Mouse (Mus musculus) adrenal gland, postnatal 14 days (tissue): Measurements from ENCODE around the gene Uqcr10. TPM values are rescaled to one million over a fixed set of nuclear protein-coding genes. Genes with fewer than 3 reads are reported as not detected.

Experiments
- DNase-seq: peaks from one replicate; pipeline ENCODE4 v3.0.0; 2021; ENCODE audit warnings: mixed read lengths
- total RNA-seq: library from RNA; stranded (reverse); gene quantifications from 2 replicates; pipeline ENCODE4 v1.2.3, GENCODE M21; 2021

Gene Uqcr10
- total RNA-seq, 1 experiment from 2014 or later: 1,101 TPM

- DNase-seq: no peak
Measured at GRCm38 (mm10) chr11:4675693-4676092, 28.4 kb downstream of the Uqcr10 start.

DNA sequence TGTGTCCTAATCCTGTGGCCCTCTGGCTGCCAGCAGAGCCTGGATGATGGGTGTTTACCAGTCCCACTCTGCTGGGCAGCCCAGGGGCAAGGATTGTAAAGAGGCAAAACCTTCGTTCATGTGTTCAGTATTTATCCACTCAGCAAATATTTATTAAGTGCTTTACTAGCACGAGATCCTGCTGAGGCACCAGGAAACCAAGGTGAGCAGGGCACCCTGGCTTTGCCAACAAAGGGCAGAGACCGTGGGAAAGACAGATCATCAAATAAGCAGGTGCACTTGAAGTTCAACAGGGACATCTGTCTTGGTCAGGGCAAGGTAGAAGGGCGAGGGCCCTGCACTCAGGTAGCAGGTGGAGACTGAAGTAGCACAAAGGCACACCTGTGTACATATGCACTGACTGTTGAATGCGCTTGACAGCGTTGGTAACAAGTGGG, 29.0 kb downstream of the Uqcr10 start:
- DNase-seq: no peak

DNA sequence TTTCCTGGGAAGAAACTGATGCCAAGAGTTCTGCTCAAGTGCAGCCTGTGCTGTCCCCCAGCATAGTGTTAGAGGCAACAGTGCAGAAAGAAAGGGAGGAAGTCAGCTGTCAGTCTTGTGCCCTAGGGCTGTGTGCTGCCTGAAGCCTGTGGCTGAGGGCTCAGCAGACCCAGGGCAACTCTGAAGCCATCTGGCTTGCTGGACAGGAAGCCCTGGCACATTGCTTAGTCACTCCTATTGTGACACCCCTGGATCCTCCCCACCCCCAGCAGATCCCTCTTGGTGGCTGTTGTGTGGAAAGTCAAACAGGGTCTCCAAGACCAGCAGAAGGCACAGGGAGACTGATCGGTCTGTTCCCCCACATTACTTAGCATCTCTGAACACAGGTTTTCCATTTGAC, 29.5 kb downstream of the Uqcr10 start:
- DNase-seq: peak; percentile 46

DNA sequence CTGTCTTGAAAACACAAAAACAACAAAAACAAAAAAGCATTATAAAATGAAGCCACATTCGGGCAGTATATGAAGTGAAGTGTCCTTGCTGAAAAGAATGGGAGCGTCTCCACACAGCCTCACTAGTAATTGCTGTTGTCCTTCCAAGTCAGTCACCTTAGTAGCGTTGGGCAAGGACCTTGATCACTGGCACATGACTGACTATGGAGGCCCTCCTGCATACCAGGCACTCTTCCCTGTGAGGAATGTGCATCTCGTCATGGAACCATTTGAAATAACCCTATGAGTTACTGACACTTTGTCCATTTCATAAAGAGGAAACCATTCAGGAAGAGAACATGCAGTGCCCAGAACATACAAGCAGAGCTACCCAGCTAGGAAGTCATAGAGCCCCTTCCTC, 32.4 kb downstream of the Uqcr10 start:
- no peak for DNase-seq

DNA sequence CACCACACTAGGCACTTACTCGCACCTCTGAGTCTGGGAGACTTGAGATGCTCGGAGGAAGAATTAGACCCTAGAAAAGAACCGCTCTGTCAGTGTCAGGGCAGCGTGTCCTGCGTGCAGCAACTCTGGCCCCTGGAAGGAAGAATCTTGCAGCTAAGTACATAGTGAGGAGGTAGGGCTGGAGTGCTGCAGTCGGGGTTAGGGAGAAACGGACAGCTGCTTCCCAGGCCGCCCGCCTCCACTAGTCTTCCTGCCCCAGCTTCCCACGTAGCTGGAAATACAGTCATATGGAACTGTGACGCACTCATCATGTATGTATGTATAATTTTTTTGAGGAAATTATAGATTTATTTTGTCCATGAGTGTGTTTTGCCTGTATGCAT, 41.7 kb downstream of the Uqcr10 start:
- DNase-seq: no peak

DNA sequence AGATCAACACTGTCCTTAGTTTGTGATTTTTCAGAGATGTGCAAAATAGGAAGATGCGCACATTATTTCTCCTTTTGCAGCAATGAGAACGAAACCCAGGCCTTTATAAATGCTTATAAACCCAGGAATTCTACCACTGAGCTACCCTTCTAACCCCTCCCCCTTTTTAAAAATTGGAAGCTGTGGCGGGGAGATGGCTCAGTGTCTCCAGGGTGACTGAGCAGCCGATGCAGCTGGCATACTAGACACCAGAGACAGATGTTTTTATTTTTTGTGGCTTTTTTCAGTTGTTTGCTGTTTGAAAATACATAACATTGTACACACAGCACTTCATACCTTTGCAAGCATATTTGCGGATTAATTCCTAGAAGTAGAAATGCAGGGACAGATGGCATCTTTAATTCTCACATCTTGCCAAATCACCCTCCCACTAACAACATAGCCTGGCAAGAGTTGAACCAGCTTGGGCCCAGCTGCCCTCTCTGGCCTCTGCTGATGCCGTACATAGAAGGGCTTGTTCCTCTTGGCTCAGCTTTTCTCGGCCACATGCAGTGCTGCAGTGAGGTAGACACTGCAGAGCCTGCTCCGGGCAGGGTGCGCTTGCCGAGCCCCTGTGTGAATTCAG, 42.2 kb downstream of the Uqcr10 start:
- DNase-seq: no peak

DNA sequence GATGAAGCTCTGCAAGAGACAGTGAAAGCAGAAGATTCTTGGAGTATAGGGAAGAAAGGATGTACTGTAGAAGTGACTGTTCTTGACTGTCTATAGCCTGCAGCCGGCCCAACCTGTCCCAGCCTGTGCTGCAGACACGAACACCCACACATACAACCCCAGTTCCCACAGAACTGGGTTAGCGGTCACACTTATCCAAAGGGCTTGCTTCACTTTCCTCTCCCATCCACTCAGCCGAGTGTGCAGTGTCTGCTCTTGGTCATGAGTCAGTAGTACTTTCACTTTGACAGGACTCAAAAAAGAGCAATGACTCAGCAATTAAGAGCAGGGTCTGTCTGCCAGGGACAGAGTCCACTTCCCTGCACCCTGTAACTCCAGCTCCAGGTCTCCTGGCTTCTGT, 42.8 kb downstream of the Uqcr10 start:
- peak; percentile 48 for DNase-seq

DNA sequence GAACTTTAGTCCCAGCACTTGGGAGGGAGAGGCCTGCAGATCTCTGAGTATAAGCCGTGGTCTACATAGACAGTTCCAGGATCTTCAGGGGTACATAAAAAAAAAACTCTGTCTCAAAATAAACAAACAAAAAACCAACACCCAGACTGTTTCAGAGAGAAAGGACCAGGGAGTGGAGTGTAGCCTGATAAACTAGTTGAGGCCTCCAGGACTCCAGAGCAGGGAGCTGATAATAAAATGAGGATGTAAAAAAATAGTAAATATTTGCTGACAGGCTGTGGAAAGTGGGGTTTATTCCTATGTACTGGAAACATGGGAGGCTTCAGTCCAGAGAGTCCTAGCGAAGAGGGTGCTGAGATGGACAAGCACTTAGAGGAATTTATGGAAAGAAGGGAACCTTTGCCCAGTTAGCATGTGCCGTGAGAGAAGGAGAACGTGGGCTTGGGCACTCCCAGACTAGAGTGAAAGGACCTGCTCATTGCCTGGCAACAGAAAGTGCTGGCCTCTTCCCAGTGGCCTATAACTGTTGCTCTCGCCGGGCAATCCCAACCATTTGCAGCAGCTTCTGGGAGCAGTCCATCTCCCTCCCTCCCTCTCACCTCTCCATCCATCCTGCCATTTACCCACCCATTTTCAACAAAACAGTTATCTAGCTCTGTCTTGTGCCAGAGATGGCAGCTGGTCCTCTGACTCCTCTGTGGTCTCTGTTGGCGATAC, 43.7 kb downstream of the Uqcr10 start:
- DNase-seq: no peak

DNA sequence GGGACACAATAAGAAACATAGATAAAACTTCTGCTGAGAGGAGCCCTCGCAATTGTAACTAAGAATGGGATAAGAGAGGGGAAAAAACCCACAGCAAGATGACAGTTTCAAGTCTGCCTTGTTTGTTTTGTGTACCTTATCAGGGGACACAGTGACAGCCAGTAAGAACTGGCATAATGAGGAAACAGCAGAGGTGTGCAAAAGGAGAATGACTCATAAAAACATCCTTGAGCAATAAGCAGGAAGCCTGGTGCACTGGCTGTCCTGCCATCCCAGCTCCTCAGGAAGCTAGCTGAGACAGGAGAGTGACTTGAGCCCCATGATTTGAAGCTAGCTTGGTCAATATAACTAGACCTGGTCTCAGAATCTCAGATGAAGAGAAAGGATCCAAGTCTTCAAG, 44.3 kb downstream of the Uqcr10 start:
- no peak for DNase-seq

Other genes with a start within 250 kb of the Uqcr10 start
- 49.8 and 53.9 TPM in 2 replicates for gene Mtmr3, start 109.5 kb downstream of the Uqcr10 start, total RNA-seq
- gene Gm11032, start 84.3 kb downstream of the Uqcr10 start, total RNA-seq: not detected in 2 replicates
- gene Ascc2, start 66.6 kb downstream of the Uqcr10 start, total RNA-seq: 31.3 and 36.4 TPM in 2 replicates
- gene Zmat5, start 336 bp upstream of the Uqcr10 start, total RNA-seq: 35.1 and 36.7 TPM in 2 replicates
- gene Cabp7, start 42.4 kb upstream of the Uqcr10 start, total RNA-seq: 0.15 and 0.41 TPM in 2 replicates
- 102 and 106 TPM in 2 replicates for gene Nf2, start 145.2 kb upstream of the Uqcr10 start, total RNA-seq
- 23.1 and 41.1 TPM in 2 replicates for gene Nipsnap1, start 169.6 kb upstream of the Uqcr10 start, total RNA-seq
- 29.9 and 34.6 TPM in 2 replicates for gene Thoc5, start 191.0 kb upstream of the Uqcr10 start, total RNA-seq
- gene Nefh, start 243.7 kb upstream of the Uqcr10 start, total RNA-seq: 1.8 and 2.8 TPM in 2 replicates